Mouse (Mus musculus) midbrain, embryonic 11.5 days (tissue): ENCODE measurements at regions not wholly inside any gene's neighbourhood (a gene's known extent, or its start where the extent isn't known, plus 50 kb on each side); places are given as distances from the start of the nearest gene placed in this dataset.

Experiments used
- ATAC-seq: fragments of 200-750 bp; cut with Nextera tagmentation; 2 replicates; pipeline ENCODE4 v1.8.0; 2017; ENCODE audit warnings: moderate TSS enrichment, moderate library complexity; ENCODE audit not compliant: low FRiP score
- DNase-seq: peaks from one replicate; pipeline ENCODE4 v3.0.0; 2015; ENCODE audit warnings: low spot score; ENCODE audit errors: missing footprints
- H3K27ac ChIP-seq: fragments of 300-500 bp; sonication (generic); 2 replicates; pipeline ENCODE4 v1.5.1; 2014; ENCODE audit warnings: low read depth, low read length
- H3K27me3 ChIP-seq: fragments of 300-500 bp; sonication (generic); 2 replicates; pipeline ENCODE4 v1.6.1; 2014; ENCODE audit warnings: mild to moderate bottlenecking, low read length, moderate library complexity, mixed read lengths; ENCODE audit not compliant: control insufficient read depth, insufficient read depth
- H3K36me3 ChIP-seq: fragments of 300-500 bp; sonication (generic); 2 replicates; pipeline ENCODE4 v1.6.1; 2014; ENCODE audit warnings: mild to moderate bottlenecking, low read length, moderate library complexity, mixed read lengths; ENCODE audit not compliant: control insufficient read depth, insufficient read depth
- H3K4me1 ChIP-seq: fragments of 300-500 bp; sonication (generic); 2 replicates; pipeline ENCODE4 v1.6.1; 2014; ENCODE audit warnings: low read length; ENCODE audit not compliant: control insufficient read depth, insufficient read depth
- H3K4me2 ChIP-seq: fragments of 300-500 bp; sonication (generic); 2 replicates; pipeline ENCODE4 v1.6.1; 2014; ENCODE audit warnings: mild to moderate bottlenecking, moderate library complexity
- H3K4me3 ChIP-seq: fragments of 300-500 bp; sonication (generic); 2 replicates; pipeline ENCODE4 v1.5.1; 2014; ENCODE audit warnings: low read depth, low read length
- H3K9ac ChIP-seq: fragments of 300-500 bp; sonication (generic); 2 replicates; pipeline ENCODE4 v1.6.1; 2014; ENCODE audit warnings: low read length
- H3K9me3 ChIP-seq: fragments of 300-500 bp; sonication (generic); 2 replicates; pipeline ENCODE4 v1.6.1; 2016; ENCODE audit warnings: low read length; ENCODE audit not compliant: control insufficient read depth
- WGBS: fragments of 180-500 bp; shearing (Covaris S2); extraction: QIAGEN DNeasy Blood & Tissue Kit; methylation state at CpG from one replicate; pipeline ENCODE4 v1.1.7; 2014; 5-methylcytosine and 5-hydroxymethylcytosine counted together

GRCm38 (mm10) chr7:124647131-124647530 lies 664.5 kb downstream of the Hs3st4 start:
- no peaks in the 10 kb centered on the region for H3K4me1 ChIP-seq
- H3K9me3 ChIP-seq: no peaks in the 10 kb centered on the region
- H3K27ac ChIP-seq: no peak overlapping the region
- no peak for ATAC-seq
- H3K36me3 ChIP-seq: no peaks in the 10 kb centered on the region
- no peak for DNase-seq
- 88% methylated on average over 6 of the region's 6 CpGs for WGBS
- H3K4me3 ChIP-seq: no peak overlapping the region
- H3K9ac ChIP-seq: no peak overlapping the region
- H3K4me2 ChIP-seq: no peak overlapping the region
- H3K27me3 ChIP-seq: no peaks in the 10 kb centered on the region

GRCm38 (mm10) chr7:124667180-124667968 lies 684.7 kb downstream of the Hs3st4 start:
- no peak overlapping the region for H3K27ac ChIP-seq
- no peaks in the 10 kb centered on the region for H3K27me3 ChIP-seq
- H3K36me3 ChIP-seq: no peaks in the 10 kb centered on the region
- 20% methylated on average over 12 of the region's 12 CpGs for WGBS
- ATAC-seq (peak; percentile 22; the same call in 1 of the 2 replicates), DNase-seq (no peak)
- H3K4me2 ChIP-seq: no peak overlapping the region
- H3K9me3 ChIP-seq: no peaks in the 10 kb centered on the region
- H3K9ac ChIP-seq: no peak overlapping the region
- H3K4me1 ChIP-seq: peaks cover 2% of the 10 kb centered on the region; the same call in 1 of the 2 replicates
- no peak overlapping the region for H3K4me3 ChIP-seq

DNA sequence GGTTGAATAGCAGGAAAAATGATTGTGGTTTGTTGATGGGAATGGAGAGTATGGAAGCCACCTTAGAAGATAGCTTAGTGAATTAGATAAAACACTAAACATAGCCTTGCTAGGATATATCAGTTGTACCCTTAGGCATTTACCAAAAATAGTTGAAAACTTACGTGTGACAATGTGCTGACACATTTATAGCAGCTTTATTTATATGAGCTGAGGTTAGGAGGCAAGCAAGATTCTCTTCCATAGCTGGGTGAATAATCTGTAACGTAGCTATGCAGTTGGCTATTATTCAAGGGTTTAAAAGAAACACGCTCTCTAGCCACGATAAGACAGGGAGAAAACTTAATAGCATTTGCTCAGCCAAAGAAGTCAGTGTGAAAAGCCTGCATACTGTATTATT lies 685.4 kb downstream of the Hs3st4 start:
- H3K4me1 ChIP-seq: peaks cover 2% of the 10 kb centered on the region; the same call in 1 of the 2 replicates
- no peak overlapping the region for H3K4me3 ChIP-seq
- H3K27ac ChIP-seq: no peak overlapping the region
- no peaks in the 10 kb centered on the region for H3K36me3 ChIP-seq
- no peak overlapping the region for H3K4me2 ChIP-seq
- H3K27me3 ChIP-seq: no peaks in the 10 kb centered on the region
- no peak overlapping the region for H3K9ac ChIP-seq
- ATAC-seq: no peak
- WGBS: 69% methylated on average over 4 of the region's 4 CpGs
- DNase-seq: no peak
- no peaks in the 10 kb centered on the region for H3K9me3 ChIP-seq

- WGBS: 83% methylated on average over 4 of the region's 4 CpGs
- peaks cover 2% of the 10 kb centered on the region; the same call in 1 of the 2 replicates for H3K4me1 ChIP-seq
- no peaks in the 10 kb centered on the region for H3K36me3 ChIP-seq
- DNase-seq (no peak), ATAC-seq (no peak)
- H3K4me2 ChIP-seq: no peak overlapping the region
- no peak overlapping the region for H3K27ac ChIP-seq
- H3K9ac ChIP-seq: no peak overlapping the region
- no peaks in the 10 kb centered on the region for H3K9me3 ChIP-seq
- no peaks in the 10 kb centered on the region for H3K27me3 ChIP-seq
- H3K4me3 ChIP-seq: no peak overlapping the region
Measured at GRCm38 (mm10) chr7:124670477-124670876, 687.8 kb downstream of the Hs3st4 start.

DNA sequence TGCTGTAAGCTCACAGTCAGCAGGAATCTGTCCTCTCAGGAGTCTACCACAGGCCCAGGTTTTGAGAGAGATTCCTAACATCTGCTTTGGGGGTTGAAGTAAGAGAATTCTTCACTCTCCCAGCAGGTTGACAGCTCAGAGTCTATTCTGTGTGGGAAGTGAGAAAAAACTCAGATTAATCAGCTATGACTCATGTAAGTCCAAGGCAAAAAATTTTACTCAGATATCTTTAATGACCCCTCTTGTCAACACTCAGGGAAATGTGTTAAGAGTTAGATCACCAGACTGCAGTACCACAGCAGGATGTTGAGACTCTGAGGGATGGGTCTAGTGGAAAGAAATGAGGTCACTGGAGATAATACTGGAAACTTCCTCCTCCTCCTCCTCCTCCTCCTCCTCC lies 688.4 kb downstream of the Hs3st4 start:
- ATAC-seq: no peak
- DNase-seq: no peak
- no peaks in the 10 kb centered on the region for H3K27me3 ChIP-seq

GRCm38 (mm10) chr7:124676854-124677515 lies 694.3 kb downstream of the Hs3st4 start:
- H3K4me1 ChIP-seq: no peaks in the 10 kb centered on the region
- 50% methylated on average over 3 of the region's 3 CpGs for WGBS
- DNase-seq (no peak), ATAC-seq (no peak)
- H3K27me3 ChIP-seq: no peaks in the 10 kb centered on the region
- no peak overlapping the region for H3K9ac ChIP-seq
- H3K4me3 ChIP-seq: no peak overlapping the region
- no peaks in the 10 kb centered on the region for H3K9me3 ChIP-seq
- no peak overlapping the region for H3K27ac ChIP-seq
- no peak overlapping the region for H3K4me2 ChIP-seq
- H3K36me3 ChIP-seq: no peaks in the 10 kb centered on the region

More for the DNA sequence above, 688.4 kb downstream of the Hs3st4 start:
- Histone ChIP-seq H3K4me1 (peaks cover 2% of the 10 kb centered on the region; the same call in 1 of the 2 replicates), H3K4me2 (no peak overlapping the region), H3K27ac (no peak overlapping the region), H3K9me3 (no peaks in the 10 kb centered on the region), H3K4me3 (no peak overlapping the region), H3K9ac (no peak overlapping the region), H3K36me3 (no peaks in the 10 kb centered on the region)

- Histone ChIP-seq H3K27me3 (no peaks in the 10 kb centered on the region), H3K27ac (no peak overlapping the region), H3K4me3 (no peak overlapping the region), H3K4me2 (no peak overlapping the region), H3K9me3 (no peaks in the 10 kb centered on the region), H3K4me1 (no peaks in the 10 kb centered on the region), H3K36me3 (no peaks in the 10 kb centered on the region), H3K9ac (no peak overlapping the region)
- no peak for ATAC-seq
- DNase-seq: no peak
Measured at GRCm38 (mm10) chr7:124680561-124680960, 697.9 kb downstream of the Hs3st4 start.

DNA sequence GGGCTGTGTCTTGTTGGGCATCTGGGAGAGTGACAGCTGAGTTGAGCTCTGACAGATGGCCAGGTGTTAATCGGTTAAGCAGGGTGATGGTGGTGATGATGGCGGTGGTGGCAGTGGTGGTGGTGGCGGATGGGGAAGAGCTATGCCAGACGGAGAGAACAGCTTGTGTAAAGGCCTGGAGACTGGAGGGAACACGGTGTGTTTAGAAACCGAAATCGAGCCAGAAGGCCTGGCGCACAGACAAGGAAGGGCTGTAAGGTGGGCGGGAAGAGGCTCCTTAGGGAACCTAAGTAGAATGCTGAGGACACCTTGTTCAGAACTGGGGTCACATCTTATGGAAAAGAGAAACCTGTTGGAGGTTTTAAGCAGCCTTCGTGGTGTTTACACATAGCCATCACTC lies 698.5 kb downstream of the Hs3st4 start:
- H3K4me3 ChIP-seq: no peak overlapping the region
- DNase-seq: no peak
- H3K4me1 ChIP-seq: no peaks in the 10 kb centered on the region
- no peaks in the 10 kb centered on the region for H3K27me3 ChIP-seq
- no peak for ATAC-seq
- 86% methylated on average over 10 of the region's 10 CpGs for WGBS
- H3K27ac ChIP-seq: no peak overlapping the region
- no peaks in the 10 kb centered on the region for H3K36me3 ChIP-seq
- H3K4me2 ChIP-seq: no peak overlapping the region
- no peak overlapping the region for H3K9ac ChIP-seq
- no peaks in the 10 kb centered on the region for H3K9me3 ChIP-seq

DNA sequence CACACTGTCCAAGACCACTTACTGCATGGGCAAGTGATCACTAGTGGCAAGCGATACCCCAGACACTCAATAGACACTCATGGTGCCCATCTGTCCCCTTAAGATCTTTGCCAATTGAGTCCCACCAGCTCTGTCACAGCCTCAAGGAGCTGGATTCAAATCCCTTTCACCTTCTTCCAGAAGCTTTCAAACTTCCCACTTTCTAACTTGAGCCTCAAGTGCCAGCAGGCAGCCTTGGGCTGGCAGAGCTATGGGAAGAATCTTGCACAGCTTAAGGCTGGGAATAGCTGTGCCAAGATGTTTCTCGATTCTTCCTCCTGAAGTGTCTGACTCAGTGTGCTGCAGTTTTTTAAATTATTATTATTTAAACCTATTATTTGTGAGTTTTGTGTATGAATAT lies 699.2 kb downstream of the Hs3st4 start:
- Histone ChIP-seq H3K9ac (no peak overlapping the region), H3K9me3 (no peaks in the 10 kb centered on the region), H3K4me2 (no peak overlapping the region), H3K27ac (no peak overlapping the region), H3K4me3 (no peak overlapping the region), H3K4me1 (no peaks in the 10 kb centered on the region), H3K27me3 (no peaks in the 10 kb centered on the region), H3K36me3 (no peaks in the 10 kb centered on the region)
- DNase-seq: no peak
- ATAC-seq: no peak
- 94% methylated on average over 2 of the region's 2 CpGs for WGBS
